Mouse (Mus musculus) cerebellum, adult 2 months (tissue): ENCODE measurements around the gene Dbil5.

Experiments
- CTCF ChIP-seq: fragments of 200-500 bp; IDR thresholded peaks from 2 replicates; pipeline ENCODE4 v1.5.1; 2011; ENCODE audit warnings: low read depth, mild to moderate bottlenecking, control low read depth, low read length, moderate library complexity, borderline replicate concordance; ENCODE audit not compliant: insufficient read depth
- POLR2A ChIP-seq: fragments of 200-500 bp; IDR thresholded peaks from 2 replicates; pipeline ENCODE4 v1.6.1; 2011; ENCODE audit warnings: low read length, control low read depth, borderline replicate concordance; ENCODE audit not compliant: insufficient read depth

- no peak for TF ChIP-seq CTCF
- no peak for TF ChIP-seq POLR2A
Measured at GRCm38 (mm10) chr11:76256129-76256528, 38.7 kb downstream of the Dbil5 start.
